Mouse (Mus musculus) gastrocnemius, adult 18-20 months (tissue): ENCODE results near the gene Nme8. TPM values are rescaled to one million over a fixed set of nuclear protein-coding genes. Genes with fewer than 3 reads are reported as not detected.

Experiments
- DNase-seq: peaks from one replicate; pipeline ENCODE4 v3.0.0; 2021; ENCODE audit warnings: low spot score
- long read RNA-seq, 2 experiments: library from polyadenylated mRNA; stranded (forward); transcript quantifications; one replicate each; pipeline ENCODE4 v2.0.0; 2021
- total RNA-seq, 2 experiments: library from RNA; stranded (reverse); gene quantifications; 2 replicates each; pipeline ENCODE4 v1.2.3; 2021

Nme8 gene
- total RNA-seq: not detected
- long read RNA-seq, experiment 1: 0 reads
- long read RNA-seq, experiment 2: 0 reads

GRCm38 (mm10) chr13:19697790-19698189, at the start of gene Nme8:
Gene Nme8 (minus strand): TSS chr13:19697794.
- no peak for DNase-seq

- no peak for DNase-seq
These were observed 48.1 kb upstream of the Nme8 start for GRCm38 (mm10) chr13:19745741-19746140.

DNA sequence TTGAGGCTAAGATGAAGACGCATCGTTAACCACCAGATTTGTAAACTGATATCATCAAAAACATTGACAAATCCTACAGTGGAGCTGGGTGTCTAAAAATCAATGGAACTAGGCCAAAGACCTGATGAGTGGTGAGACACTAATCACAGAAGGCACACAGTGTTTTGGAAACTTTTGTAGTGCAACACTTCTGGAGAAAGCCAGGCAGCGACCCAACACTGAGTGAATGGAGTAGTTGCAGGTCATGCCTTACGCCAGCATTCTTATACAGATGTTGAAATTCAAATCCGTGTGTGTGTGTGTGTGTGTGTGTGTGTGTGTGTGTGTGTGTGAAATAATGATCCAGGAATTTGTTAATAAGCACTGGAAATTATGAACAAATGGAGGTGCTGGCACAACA, 46.9 kb upstream of the Nme8 start:
- DNase-seq: peak; percentile 7

- no peak for DNase-seq
These were observed 37.0 kb upstream of the Nme8 start for GRCm38 (mm10) chr13:19734597-19734996.

DNA sequence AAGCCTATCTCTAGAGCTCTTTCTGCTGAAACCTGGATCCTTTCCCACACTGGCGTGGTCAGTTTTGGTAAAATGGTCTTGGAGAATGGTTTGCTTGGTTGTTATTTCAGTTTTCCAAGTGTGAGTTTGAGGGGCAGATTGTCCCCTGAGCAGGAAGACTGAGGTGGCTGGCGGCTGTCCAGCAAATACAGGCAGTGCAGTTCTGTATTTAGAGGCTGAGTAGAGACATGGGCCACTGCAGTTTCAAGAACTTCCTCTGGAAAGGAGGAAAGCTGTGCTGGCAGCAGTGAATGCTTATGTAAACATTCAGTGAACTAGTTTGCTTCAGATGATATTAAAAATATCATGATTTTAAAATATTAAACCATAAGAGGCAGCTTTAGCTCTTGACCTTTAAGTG, 33.2 kb upstream of the Nme8 start:
- DNase-seq: no peak

DNA sequence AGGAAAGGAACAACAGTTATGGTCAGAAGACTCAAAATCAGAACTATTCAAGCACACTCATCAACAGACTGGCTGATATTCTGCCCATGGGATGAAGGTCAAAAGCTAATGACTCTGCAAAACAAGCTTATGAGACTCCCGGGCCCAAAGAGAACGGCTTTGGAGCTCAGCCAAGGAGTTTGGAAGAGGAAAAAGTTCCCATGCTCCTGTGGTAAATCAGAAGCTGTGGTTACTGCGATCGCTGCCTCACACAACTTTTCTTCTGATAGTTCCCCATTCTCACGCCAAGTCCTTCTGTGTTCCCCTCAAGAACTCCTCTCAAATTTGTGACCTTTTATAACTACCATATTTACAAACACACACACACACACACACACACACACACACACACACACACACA, 21.4 kb upstream of the Nme8 start:
- DNase-seq: peak; percentile 33

DNA sequence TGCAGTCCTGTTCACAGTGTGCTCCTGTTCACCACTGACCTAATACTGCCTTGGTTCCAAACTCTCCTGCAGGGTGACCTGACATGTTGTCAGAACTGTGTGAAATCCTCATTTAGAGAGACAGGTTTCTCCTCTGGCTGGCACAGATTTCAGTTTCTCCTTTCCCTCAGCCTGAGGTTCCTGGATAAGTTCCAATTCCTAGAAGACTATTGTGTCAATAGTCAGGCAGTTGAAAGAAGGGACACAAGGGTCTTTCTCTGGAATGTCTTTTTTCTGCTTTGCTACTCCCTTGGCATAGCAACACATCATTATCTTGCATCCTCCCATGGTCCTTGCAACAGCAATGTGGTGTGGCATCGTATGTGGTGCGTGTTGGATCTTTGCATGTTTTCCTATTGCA, 19.6 kb upstream of the Nme8 start:
- no peak for DNase-seq

DNA sequence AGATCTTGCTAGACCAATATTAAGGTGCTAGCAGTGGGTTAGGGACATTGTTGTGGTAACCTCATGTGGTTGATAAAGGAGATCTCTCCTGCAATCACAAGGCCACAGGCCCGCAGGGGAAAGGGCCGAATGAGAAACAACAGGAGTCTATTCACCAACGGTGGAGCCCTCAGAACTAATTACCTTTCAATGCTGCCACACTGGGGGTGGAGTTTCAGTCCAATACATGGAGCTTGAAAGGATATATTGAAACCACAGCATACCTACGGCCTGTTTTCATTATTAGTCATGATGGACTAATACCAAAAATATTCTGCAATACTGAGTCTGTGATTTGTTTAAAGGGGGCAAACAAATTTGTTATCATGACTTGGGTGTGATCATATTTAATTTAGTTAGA, 6.2 kb upstream of the Nme8 start:
- DNase-seq: no peak

- no peak for DNase-seq
These were observed 4.0 kb upstream of the Nme8 start for GRCm38 (mm10) chr13:19701443-19702078.

GRCm38 (mm10) chr13:19700733-19701442, 3.3 kb upstream of the Nme8 start:
- DNase-seq: no peak

- DNase-seq: peak; percentile 16
These were observed 1.1 kb upstream of the Nme8 start for GRCm38 (mm10) chr13:19698524-19699173.

- DNase-seq: no peak
These were observed 7.2 kb downstream of the Nme8 start for GRCm38 (mm10) chr13:19690417-19690816.

DNA sequence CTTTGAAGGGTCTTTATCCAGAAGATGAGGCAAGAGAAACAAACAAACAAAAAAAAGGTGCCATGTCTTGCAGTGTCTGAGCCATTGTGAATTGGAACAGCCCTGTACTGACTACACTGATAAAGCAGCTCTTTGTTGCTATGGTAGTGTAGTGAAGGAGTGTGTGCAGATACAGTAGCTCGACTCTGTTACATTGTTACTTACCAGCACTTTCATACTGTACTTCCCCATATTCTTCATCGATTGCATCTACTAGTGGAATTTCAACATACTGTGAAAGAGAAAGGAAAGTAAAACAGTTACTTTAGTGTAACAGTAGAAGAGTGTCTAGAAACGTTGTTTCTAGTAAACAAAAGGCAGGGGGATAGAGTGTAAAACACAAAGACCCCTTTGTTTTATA, 7.6 kb downstream of the Nme8 start:
- no peak for DNase-seq

DNA sequence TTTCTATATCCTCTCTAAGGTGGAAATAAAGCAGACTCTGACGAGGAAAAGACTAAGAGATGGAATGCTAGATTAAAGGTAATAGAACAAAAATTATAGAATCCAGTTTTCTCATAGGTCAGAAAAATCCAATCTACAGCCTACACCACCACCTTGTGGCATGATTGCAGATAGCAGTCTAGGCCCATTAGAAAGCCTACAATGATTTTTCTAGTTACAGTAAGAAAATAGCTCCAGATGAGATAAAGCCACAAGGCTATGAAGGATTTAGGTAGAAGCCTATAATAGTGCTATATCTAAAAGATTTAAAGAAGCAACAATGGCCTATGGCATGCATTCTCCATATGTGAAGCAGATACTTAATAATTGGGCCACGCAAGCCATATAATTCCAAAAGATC, 13.6 kb downstream of the Nme8 start:
- peak; percentile 7 for DNase-seq

DNA sequence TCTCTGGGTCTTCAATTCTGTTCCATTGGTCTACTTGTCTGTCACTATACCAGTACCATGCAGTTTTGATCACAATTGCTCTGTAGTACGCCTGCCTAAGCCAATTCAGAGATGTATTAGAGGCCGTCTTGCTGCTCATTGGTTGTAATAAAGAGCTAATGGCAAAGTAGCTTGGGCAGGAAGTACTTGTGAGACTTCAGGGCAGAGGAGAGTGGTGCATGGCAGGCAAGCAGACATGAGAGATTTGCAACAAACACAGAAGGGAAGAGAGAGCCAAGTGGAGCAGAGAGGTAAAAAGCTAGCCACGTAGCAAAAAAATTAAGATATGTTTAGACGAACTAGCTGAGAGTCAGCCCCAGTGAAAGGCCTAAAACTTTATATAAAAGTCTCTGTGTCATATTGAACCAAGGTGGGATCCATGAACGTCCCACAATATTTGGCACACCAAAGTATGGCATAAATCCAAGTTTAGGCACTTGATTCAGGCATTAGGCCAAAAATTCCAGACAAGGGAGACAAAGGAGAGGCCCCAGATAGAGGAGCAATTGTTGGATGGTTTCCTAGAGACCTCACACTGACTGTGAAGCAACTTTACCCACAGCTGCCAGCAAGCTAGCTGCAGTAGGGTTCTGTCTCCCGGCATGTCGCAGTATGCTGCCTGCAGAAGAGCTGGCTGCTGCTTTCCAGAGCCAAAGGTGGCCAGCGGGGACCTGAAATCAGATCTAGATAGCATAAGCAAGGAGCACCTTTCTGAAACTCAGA, 14.5 kb downstream of the Nme8 start:
- no peak for DNase-seq

- no peak for DNase-seq
These were observed 23.0 kb downstream of the Nme8 start for GRCm38 (mm10) chr13:19674601-19675000.

GRCm38 (mm10) chr13:19674025-19674424, 23.6 kb downstream of the Nme8 start:
- no peak for DNase-seq

- no peak for DNase-seq
These were observed 29.0 kb downstream of the Nme8 start for GRCm38 (mm10) chr13:19668355-19669140.

GRCm38 (mm10) chr13:19652405-19652804, 45.2 kb downstream of the Nme8 start:
- DNase-seq: no peak

- no peak for DNase-seq
These were observed 47.8 kb downstream of the Nme8 start for GRCm38 (mm10) chr13:19649824-19650223.

- no peak for DNase-seq
These were observed 53.4 kb downstream of the Nme8 start for GRCm38 (mm10) chr13:19644225-19644624.
